Mouse (Mus musculus) gastrocnemius, postnatal 36 days (tissue): ENCODE measurements around the gene Il1rn. TPM values are rescaled to one million over a fixed set of nuclear protein-coding genes. Genes with fewer than 3 reads are reported as not detected.

ENCODE experiments used
- DNase-seq, 2 experiments: peaks; one replicate each; pipeline ENCODE4 v3.0.0; 2022
- intact Hi-C: fragments of 180-260 bp; cut with DNase I; formaldehyde crosslinking; loops from one replicate; pipeline ENCODE4 v1.15.1; 2025
- total RNA-seq, 2 experiments: library from RNA; stranded (reverse); gene quantifications; 2 replicates each; pipeline ENCODE4 v1.2.3; 2021

Il1rn gene
- total RNA-seq, 2 experiments from 2014 or later = not detected

DNA sequence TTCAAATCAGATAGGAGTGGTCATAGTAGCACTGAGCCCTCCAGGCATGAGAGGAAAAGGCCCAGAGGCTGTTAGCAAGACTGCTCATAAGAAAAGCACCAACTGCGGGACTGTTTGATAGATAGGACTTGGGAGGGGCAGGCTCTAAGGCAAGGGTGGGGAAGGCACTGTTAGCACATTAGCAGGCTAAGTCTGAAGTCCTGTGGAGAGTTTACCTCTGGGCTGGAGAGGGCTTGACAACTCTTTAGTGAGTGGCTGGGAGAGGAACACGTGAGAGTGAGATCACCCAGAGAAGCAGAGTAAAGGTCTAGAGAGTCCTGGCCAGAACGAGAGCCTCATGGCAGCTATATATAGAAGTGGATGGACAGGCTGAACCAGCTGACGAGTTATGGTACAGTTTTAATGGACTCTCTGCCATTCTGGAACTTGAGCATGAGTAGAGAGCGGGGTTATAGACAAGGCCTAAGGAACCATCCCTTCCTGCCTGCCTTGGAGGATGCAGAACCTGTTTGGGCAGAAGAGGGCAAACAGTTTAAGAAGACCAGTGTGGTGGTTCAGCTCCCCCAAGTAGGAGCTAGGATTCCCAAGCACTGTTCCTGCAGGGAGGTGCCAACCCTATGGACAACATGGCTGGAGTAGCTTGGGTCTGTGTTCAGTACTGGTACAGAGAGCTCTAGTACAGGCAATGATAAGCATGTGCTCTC is 42.2 kb downstream of the Il1rn start:
- intact Hi-C loops = no loop called here
- no peak for DNase-seq

DNA sequence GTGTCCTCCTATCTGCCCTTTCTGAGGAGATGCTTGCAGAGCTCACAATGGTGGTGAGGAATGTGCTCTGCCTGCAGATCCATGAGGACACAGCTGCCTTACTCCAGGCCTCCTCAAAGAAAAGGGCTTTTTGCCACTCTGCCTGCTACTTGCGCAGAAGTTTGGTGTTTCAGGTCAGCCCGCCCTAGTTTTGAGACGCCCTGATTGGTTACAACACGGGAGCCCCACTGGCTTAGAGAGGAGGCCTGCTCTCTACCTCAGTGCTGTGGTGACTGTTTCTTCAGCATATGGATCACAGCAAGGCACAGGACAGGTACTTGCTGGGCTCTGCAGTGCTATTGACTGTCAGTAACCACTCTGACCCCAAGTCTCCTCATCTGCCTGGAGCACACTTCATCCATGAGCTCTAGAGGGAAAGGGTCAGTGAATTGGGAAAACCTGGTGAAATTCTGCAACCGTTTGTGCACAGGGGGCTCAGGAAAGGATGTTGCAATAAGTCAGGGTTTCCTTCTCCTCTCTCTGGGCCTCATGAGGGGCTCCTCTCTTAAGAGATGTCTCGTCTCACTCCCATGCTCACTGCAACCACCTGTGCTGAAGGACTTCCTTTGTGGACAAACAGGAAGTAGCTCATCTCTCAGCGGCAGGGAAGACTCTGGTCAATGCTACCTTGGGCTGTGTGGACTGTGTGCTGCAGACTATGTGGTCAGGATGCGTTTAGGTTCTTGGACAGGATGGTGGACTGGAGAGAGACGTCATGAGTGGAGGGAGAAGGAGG is 46.0 kb downstream of the Il1rn start:
- intact Hi-C loops = no loop called here
- no peak for DNase-seq

DNA sequence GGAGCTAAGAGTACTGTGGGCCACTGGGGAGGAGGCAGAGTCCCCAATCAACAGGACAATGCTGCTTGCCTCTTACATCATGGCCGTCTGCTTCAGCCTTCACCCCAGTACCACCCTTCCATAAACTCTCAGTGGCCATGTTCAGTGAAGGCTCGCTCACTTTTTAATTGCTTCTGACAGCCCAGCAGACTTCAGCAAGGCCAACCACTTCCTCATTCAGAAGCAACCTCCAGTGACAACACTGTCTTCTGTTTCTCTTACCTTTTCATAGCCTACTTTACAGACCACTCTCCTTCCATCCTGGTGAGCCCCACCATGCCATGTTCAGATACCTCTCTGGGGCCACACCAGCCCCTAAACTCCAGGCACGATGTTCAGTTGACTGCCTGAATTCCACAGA is 47.0 kb downstream of the Il1rn start:
- DNase-seq = no peak
- intact Hi-C loops = no loop called here

DNA sequence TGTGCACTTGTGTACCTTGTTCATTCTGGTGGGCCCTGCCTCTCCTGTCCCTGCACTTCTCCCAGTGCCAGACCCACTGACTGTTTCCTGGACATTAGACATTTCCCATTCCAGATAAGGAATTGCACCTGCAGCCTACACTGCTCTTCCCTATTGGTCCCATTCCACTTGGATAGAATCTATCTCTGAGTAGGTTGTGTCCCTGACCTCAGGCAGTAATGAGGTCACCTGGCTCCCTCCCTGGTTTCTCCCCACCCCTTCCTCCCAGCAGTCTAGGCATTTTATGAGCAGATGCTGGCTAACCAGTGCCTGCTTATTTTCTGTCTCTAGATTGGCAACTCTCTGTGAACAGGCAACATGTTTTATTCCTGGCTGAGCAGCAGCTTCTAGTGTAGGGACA is 47.7 kb downstream of the Il1rn start:
- intact Hi-C loops = no loop called here
- no peak for DNase-seq

DNA sequence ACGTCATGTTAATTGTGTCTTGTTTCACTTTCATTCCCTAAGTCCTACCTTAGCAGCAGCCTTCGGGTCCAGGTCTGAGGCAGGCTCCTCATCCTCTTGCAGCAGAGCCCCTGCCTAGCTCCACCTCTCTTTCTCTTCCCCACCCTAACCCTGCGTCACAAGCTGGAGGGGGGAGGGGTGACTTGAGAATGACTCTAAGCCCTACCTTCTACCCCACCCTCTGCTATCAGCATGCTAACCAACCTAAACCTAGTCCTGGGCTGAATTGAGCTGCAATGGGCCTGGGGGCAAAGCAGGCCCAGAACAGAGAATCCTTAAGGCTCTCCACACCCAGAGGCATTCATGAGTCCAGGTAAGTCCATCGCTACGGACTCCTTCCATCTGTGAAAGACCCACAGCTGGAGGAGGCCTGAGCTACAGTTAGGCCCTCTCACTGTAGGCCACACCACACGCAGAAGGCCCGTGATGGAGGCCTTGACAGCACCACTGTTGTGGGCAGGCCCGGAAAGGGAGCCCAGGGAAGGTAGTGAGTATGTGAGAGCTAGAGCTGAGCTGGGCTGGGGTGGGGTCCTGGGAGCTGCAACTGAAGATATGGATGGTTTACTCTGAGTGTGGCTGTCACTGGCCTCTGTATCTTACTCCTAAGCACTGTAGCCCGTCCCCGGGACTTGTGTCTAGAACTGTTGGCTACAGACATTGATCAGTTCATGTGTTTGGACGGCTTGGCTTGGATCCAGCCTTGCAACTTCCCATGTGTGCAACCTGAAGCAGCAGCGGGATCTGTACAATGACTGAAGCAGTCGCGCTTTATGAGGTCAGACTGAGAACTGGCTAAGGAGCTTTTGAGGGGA is 48.7 kb downstream of the Il1rn start:
- intact Hi-C loops = no loop called here
- DNase-seq = no peak

DNA sequence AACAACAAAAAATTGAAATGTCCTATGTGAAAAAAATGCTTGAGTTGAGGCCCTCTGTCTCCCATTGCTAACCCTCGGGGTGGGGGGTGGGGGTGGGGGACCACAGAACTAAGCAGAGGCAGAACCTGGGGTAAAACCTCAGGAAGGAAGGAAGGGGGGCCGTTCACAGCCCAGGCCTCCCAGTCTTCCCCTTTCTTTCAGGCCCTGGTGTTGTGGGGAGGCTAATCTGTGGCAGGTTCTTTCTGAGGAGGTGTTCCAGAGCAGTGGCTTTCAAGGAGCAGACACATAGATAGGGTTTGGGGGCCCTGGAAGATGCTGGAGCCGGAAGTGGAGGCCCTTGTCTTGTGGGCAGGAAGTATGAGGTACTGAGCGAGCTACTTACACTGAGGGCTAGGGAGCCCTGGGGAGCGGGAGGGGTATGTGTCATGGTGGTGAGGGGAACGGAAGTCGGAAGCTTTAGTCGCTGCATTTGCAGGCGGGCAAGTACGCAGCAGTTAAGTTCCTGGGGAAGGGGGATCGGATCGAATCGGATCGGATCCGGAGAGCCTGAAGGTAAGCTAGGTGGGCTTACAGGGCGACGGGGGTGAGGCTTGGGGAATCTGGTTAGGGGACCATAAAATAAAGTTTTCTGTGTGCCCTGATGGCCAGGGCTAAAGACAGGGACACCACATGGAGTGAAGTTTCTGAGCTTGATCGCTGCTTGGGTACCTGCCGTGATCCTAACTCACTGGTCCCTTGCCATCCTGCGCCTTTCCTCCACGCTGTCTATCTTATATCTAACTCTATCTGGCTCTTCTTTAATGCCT is 49.7 kb downstream of the Il1rn start:
- intact Hi-C loops = no loop called here
- DNase-seq = no peak

DNA sequence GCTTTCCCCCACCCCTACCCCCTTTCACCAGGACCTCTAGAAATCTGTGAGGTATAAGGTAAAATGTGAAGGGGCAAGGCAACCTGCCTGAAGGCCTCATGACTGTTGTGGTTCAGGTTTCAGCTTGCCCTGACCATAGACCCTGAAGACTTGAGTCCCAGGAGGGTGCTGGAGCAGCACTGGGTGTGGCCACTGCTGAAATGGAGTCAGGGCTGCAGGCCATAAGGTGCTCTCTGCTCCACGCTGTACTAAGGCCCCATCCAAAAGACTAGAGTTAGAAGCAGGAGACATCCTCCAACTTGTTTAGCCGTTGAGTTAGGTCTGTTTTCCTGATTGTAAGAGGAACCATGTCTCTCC is 50.3 kb downstream of the Il1rn start:
- intact Hi-C loops = no loop called here
- no peak for DNase-seq

DNA sequence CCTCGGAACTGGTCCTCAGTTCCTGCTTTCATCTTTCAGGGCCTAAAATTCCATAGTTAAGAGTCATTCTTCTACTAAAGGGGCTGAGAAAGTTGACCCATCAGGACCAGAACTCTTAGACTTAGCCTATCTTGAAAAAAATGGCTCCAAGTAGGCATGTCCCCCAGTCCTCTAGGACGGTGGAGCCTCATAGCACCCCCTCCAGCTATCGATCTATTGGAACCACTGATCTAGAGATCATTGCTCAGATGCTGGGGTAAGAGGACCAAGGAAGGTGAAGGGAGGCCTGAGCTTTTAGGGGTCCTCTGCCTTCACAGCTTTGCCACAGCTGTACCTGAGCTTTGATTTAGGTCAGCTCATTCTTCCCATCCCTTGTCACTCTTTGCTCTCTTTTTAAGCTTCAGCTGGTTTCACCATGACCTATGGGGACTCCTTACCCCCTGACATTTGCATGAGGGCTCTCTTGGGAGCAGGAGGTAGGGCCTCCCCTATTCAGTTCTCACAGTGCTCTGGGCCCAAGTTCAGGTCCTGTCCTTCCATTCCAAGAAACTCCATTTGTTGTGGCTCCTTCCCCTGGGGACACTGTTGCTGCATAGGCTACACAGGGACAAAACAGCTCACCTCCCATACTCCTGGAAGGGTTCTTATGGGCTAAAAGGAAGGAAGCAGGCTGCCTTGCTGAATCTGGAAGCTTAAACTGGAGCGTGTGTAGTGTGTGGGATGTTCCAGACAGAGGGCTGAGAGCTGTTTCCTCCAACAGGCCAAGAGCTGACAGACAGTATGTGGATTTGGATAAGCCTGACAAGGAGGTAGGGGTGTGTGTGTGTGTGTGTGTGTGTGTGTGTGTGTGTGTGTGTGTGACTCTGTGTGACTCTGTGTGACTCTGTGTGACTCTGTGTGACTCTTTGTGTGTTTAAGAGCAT is 51.0 kb downstream of the Il1rn start:
- intact Hi-C loops = no loop called here
- no peak for DNase-seq

DNA sequence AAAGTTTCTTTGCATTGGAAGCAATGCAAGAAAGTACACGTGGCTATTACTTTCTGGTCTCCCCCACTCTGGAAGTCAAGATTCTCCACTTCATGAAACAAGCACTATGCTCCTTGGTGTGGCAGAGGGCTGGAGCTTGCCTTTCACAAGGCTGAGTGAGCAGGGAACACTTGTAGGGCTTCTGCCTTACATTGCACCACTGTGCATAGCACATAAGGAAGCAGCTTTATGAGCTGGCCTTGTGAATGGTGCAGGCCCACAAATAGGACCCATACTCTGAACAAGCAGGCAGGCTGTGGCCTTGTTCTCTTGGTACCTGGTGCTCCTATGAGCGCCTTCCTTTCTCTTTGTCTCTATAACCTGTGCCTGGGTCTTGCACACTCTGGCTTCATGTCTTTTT is 56.6 kb downstream of the Il1rn start:
- intact Hi-C loops = no loop called here
- DNase-seq = no peak

DNA sequence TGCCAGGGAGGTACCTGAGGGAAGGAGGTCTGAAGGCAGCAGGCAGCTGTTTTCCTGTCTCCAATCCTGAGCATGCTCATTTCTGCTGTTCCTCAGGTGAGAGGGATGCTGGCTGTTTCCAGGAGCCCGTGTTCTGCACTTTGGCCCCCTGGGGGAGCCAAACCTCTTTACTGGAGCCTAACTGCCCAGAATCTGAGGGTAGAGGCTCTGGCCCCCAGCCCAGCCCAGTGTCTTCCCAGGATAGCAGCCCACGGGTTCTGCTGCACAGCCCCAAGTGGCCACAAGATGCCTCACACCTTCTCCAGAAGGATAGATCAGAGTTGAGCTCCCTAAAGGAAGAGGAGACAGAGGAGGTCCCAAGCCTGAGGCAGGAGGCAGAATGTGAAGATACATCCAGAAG is 60.5 kb downstream of the Il1rn start:
- intact Hi-C loops = no loop called here
- DNase-seq = no peak

DNA sequence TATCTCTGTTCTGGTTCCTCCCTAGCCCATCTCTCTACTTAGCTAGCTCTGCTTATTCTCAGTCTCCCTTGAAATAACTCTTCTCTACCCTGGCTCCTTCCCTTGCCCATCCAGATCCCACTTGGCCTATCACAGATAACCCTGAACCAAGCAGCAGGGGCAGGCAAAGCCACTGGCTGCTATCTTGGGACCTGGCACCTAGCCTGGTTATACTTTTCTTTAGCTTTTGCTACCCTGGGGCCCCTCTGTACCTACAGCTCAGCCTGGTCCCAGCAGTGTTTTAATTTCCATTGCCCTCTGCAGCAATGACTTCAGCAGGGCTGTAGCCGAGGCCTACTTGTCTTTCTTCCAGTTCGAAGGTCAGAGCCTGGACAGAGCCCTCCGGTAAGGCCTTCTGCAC is 64.1 kb downstream of the Il1rn start:
- no peak for DNase-seq
- intact Hi-C loops = no loop called here

Other genes starting within 250 kb of the Il1rn start
- not detected for gene Tbpl2, start 240.3 kb upstream of the Il1rn start, total RNA-seq
- not detected for gene Il1f8, start 183.7 kb upstream of the Il1rn start, total RNA-seq
- not detected for gene Il1f9, start 150.4 kb upstream of the Il1rn start, total RNA-seq
- not detected for gene Il1f6, start 121.4 kb upstream of the Il1rn start, total RNA-seq
- not detected for gene Il1f5, start 59.9 kb upstream of the Il1rn start, total RNA-seq
- gene Il1f10, start 45.7 kb upstream of the Il1rn start, total RNA-seq = not detected
- gene Psd4, start 30.7 kb downstream of the Il1rn start, total RNA-seq = under 1 TPM; 0.27 to 0.87 TPM
- gene Pax8, start 138.7 kb downstream of the Il1rn start, total RNA-seq = not detected